Mouse (Mus musculus): ENCODE measurements around the gene Cd6. TPM values are rescaled to one million over a fixed set of nuclear protein-coding genes. Genes with fewer than 3 reads are reported as not detected.

Cd6 gene
- total and polyA plus RNA-seq, 2 experiments from 2014 or later: not detected

DNA sequence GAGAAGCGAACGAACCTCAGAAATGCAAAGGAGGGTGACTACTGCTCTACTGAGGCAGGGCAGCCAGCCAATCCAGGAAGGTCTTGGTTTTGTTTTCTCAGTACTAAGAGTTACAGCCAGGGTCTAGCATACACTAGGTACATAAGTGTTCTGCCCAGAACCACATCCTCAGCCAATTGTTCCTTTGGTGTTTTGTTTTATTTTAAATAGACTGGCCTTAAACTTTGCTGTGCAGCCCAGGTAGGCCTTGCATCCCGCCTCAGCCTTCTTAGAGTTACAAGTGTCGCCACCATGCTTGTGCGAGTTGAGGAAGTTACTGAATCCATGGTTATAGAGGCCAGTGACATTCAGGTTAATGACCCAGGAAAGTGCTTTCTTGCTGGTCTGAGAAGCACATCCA is 16.8 kb downstream of the Cd6 start:
- 87% methylated on average over 5 of the region's 5 CpGs for WGBS
- Histone ChIP-seq H3K36me3 (replicated peaks; ENCODE audit: control insufficient read depth, insufficient read depth, low read length) (no peaks in the 10 kb centered on the region), H3K4me2 (ENCODE audit: low read depth, low read length) (no peak overlapping the region), H3K9ac (replicated peaks; ENCODE audit: low read depth, low read length) (no peak overlapping the region), H3K4me3 (ENCODE audit: low read depth, low read length) (no peak overlapping the region), H3K27me3 (ENCODE audit: control insufficient read depth, insufficient read depth, low read length) (no peaks in the 10 kb centered on the region), H3K9me3 (replicated peaks; ENCODE audit: control insufficient read depth, low read length) (no peaks in the 10 kb centered on the region), H3K27ac (ENCODE audit: low read depth) (no peak overlapping the region), H3K4me1 (ENCODE audit: control insufficient read depth, insufficient read depth) (no peaks in the 10 kb centered on the region; the same call in 1 of the 2 replicates)
- ATAC-seq (ENCODE audit: insufficient read depth, low read depth) (no peak), DNase-seq (ENCODE audit: low spot score) (no peak)
- no peak for TF ChIP-seq EP300 (IDR thresholded peaks at IDR 0.05; ENCODE audit: low read depth)
- TF ChIP-seq CTCF (IDR thresholded peaks at IDR 0.05; ENCODE audit: low read depth): no peak

DNA sequence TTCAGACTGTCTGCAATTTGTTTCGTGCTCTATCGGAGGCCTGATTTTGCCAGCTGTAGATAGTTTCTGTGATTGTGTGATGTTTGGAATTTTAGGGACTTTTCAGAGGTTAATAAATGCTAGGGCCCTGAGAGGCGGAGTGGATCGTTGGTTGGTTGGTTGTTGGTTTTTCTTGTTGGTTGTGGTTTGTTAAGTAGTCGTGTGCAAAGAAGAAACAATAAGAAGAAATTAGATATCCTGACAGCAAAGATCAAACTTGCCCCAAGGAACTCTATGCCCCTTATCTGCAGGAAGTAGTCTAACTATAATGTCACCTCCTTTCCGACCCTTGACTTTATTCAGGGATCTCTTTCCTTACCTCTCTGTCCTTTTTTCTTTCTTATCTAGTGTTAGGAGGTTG is 18.4 kb downstream of the Cd6 start:
- WGBS: 77% methylated on average over 6 of the region's 6 CpGs
- Histone ChIP-seq H3K4me1 (ENCODE audit: control insufficient read depth, insufficient read depth) (no peaks in the 10 kb centered on the region), H3K9ac (replicated peaks; ENCODE audit: low read depth, low read length) (no peak overlapping the region), H3K27me3 (ENCODE audit: control insufficient read depth, insufficient read depth, low read length) (no peaks in the 10 kb centered on the region), H3K9me3 (replicated peaks; ENCODE audit: control insufficient read depth, low read length) (no peaks in the 10 kb centered on the region), H3K36me3 (replicated peaks; ENCODE audit: control insufficient read depth, insufficient read depth, low read length) (no peaks in the 10 kb centered on the region), H3K4me2 (ENCODE audit: low read depth, low read length) (no peak overlapping the region), H3K4me3 (ENCODE audit: low read depth, low read length) (no peak overlapping the region), H3K27ac (ENCODE audit: low read depth) (no peak overlapping the region)
- DNase-seq (ENCODE audit: low spot score) (no peak), ATAC-seq (ENCODE audit: insufficient read depth, low read depth) (no peak)
- TF ChIP-seq CTCF (IDR thresholded peaks at IDR 0.05; ENCODE audit: low read depth): no peak
- TF ChIP-seq EP300 (IDR thresholded peaks at IDR 0.05; ENCODE audit: low read depth): no peak

DNA sequence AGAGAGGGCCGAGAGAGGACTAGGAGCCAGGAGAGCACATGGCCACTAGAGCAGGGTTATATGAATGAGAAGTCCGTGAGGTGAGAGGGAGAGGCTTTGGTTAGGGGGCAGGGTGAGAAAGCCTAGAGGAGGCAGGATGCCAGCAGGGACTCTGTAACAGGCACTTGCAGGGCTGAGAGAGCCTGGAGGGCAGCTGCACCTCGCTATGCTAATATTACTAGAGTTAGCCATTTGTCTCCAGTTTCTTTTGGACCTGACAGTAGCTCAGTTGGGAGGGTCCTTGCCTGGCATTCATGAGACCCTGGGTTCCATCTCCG is 19.7 kb downstream of the Cd6 start:
- H3K9me3 ChIP-seq (replicated peaks; ENCODE audit: control insufficient read depth, low read length): no peaks in the 10 kb centered on the region
- no peaks in the 10 kb centered on the region for H3K27me3 ChIP-seq (ENCODE audit: control insufficient read depth, insufficient read depth, low read length)
- no peaks in the 10 kb centered on the region for H3K4me1 ChIP-seq (ENCODE audit: control insufficient read depth, insufficient read depth)
- H3K27ac ChIP-seq (ENCODE audit: low read depth): no peak overlapping the region
- no peaks in the 10 kb centered on the region for H3K36me3 ChIP-seq (replicated peaks; ENCODE audit: control insufficient read depth, insufficient read depth, low read length)
- no peak overlapping the region for H3K9ac ChIP-seq (replicated peaks; ENCODE audit: low read depth, low read length)
- 49% methylated on average over 4 of the region's 4 CpGs for WGBS
- ATAC-seq (ENCODE audit: insufficient read depth, low read depth): no peak
- TF ChIP-seq CTCF (IDR thresholded peaks at IDR 0.05; ENCODE audit: low read depth): no peak
- no peak for TF ChIP-seq EP300 (IDR thresholded peaks at IDR 0.05; ENCODE audit: low read depth)
- H3K4me2 ChIP-seq (ENCODE audit: low read depth, low read length): no peak overlapping the region
- no peak for DNase-seq (ENCODE audit: low spot score)
- H3K4me3 ChIP-seq (ENCODE audit: low read depth, low read length): no peak overlapping the region

DNA sequence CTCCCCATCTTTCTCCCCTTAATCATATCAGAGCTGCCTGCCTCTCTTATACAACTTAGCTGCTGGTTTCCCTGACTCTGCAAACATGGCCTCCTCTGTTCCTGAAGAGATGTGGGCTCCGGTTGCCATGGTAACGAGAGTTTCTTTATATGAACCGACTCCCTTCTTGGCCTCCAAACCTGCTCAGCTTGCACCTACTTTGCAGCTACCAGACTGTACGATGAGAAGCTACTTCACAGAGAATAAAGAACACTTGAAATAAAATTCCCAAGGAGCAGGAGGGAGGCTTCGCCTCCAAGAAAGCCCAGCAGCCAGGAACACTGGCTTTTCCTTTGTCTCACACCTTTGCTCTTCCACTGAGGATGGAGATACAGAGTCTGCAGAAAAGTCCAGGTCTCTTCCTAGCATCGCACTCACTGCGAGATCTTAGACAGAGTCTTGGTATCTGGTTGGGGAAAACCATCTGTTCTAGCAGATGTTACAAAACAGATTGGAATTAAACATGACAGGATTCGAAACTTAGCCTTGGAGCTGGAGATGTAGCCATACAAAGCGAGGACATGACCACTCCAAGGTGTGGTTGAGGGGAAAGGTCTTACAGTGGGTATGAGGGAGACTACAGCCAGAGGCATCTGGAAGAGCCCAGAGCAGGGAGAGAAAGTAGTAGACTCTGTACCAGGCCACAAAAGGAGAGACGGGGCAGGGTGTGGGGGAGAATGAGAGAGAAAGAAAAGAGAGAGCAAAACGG is 20.3 kb downstream of the Cd6 start:
- Histone ChIP-seq H3K9ac (replicated peaks; ENCODE audit: low read depth, low read length) (no peak overlapping the region), H3K4me3 (ENCODE audit: low read depth, low read length) (no peak overlapping the region), H3K4me1 (ENCODE audit: control insufficient read depth, insufficient read depth) (no peaks in the 10 kb centered on the region), H3K36me3 (replicated peaks; ENCODE audit: control insufficient read depth, insufficient read depth, low read length) (no peaks in the 10 kb centered on the region), H3K9me3 (replicated peaks; ENCODE audit: control insufficient read depth, low read length) (no peaks in the 10 kb centered on the region), H3K4me2 (ENCODE audit: low read depth, low read length) (no peak overlapping the region), H3K27me3 (ENCODE audit: control insufficient read depth, insufficient read depth, low read length) (no peaks in the 10 kb centered on the region), H3K27ac (ENCODE audit: low read depth) (no peak overlapping the region)
- no peak for TF ChIP-seq CTCF (IDR thresholded peaks at IDR 0.05; ENCODE audit: low read depth)
- no peak for TF ChIP-seq EP300 (IDR thresholded peaks at IDR 0.05; ENCODE audit: low read depth)
- ATAC-seq (ENCODE audit: insufficient read depth, low read depth) (no peak), DNase-seq (ENCODE audit: low spot score) (no peak)
- 75% methylated on average over 11 of the region's 11 CpGs for WGBS

DNA sequence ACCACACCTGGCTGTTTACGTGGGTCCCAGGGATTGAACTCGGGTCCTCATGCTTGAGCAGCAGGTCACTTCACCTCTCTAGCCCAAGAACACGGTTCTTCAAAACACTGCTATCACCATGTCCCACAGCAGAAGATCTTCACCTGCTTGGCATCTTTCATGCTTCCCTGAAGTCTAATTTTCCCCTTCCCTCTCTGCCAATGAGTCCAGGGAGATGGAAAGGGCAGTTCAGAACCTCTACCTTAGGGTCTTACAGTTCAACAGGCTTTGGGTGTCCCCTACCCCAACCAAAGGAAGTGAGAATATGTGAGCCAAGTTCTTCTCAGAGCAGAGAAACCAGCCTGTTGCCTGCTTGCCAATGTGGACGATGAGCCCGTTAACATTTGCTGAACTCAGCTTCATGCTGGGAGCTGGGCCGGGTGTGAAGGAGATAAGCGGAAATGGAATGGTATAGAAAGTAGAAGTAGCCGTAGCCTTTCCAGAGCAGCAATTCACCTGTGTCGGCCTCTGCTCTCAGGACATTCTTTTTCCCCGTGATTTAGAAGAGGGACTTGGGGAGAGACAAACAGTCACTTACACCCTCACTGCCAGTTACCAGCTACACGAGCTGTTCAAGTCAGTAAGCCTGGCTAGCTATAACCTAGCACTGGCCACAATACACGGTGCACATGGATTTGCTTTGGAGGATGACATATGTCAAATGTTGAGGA is 21.2 kb downstream of the Cd6 start:
- WGBS: 72% methylated on average over 12 of the region's 12 CpGs
- TF ChIP-seq EP300 (IDR thresholded peaks at IDR 0.05; ENCODE audit: low read depth) (no peak), CTCF (IDR thresholded peaks at IDR 0.05; ENCODE audit: low read depth) (no peak)

More for the DNA sequence above, 21.2 kb downstream of the Cd6 start:
- ATAC-seq (ENCODE audit: insufficient read depth, low read depth) (no peak), DNase-seq (ENCODE audit: low spot score) (no peak)
- Histone ChIP-seq H3K27me3 (ENCODE audit: control insufficient read depth, insufficient read depth, low read length) (no peaks in the 10 kb centered on the region), H3K9ac (replicated peaks; ENCODE audit: low read depth, low read length) (no peak overlapping the region), H3K4me2 (ENCODE audit: low read depth, low read length) (no peak overlapping the region), H3K9me3 (replicated peaks; ENCODE audit: control insufficient read depth, low read length) (no peaks in the 10 kb centered on the region), H3K4me1 (ENCODE audit: control insufficient read depth, insufficient read depth) (no peaks in the 10 kb centered on the region), H3K36me3 (replicated peaks; ENCODE audit: control insufficient read depth, insufficient read depth, low read length) (no peaks in the 10 kb centered on the region), H3K27ac (ENCODE audit: low read depth) (no peak overlapping the region), H3K4me3 (ENCODE audit: low read depth, low read length) (no peak overlapping the region)
